Mouse (Mus musculus): ENCODE results near the gene Actg2.

GRCm38 (mm10) chr6:83582938-83583270 lies 46.8 kb upstream of the Actg2 start:
- no peak for TF ChIP-seq TAL1 (IDR thresholded peaks at IDR 0.05; ENCODE audit: low read length)
- TF ChIP-seq GATA1 (IDR thresholded peaks at IDR 0.05; ENCODE audit: low read length) = no peak
